Mouse (Mus musculus): Measurements from ENCODE around the gene Ptpn3.
"Not testable (repeated sequence)": the region's sequence is repeated elsewhere in the genome, so short reads cannot be mapped to it uniquely, and the experiment has no call there.

The Ptpn3 gene

GRCm38 (mm10) chr4:57299308-57299700 is 2.3 kb downstream of the Ptpn3 start:
- no peak for DNase-seq (ENCODE audit: low spot score in 2 of 2)

GRCm38 (mm10) chr4:57298181-57298580 is 3.5 kb downstream of the Ptpn3 start:
- no peak for DNase-seq (ENCODE audit: low spot score in 2 of 2)

- peak; percentile 73 to 81 for DNase-seq (ENCODE audit: low spot score in 2 of 2)
These were observed 6.5 kb downstream of the Ptpn3 start for GRCm38 (mm10) chr4:57294971-57295656.

GRCm38 (mm10) chr4:57292670-57293069 is 9.0 kb downstream of the Ptpn3 start:
- DNase-seq (ENCODE audit: low spot score in 2 of 2): no peak

GRCm38 (mm10) chr4:57290049-57290448 is 11.6 kb downstream of the Ptpn3 start:
- DNase-seq (ENCODE audit: low spot score in 2 of 2): no peak

- DNase-seq (ENCODE audit: low spot score in 2 of 2): no peak
These were observed 13.8 kb downstream of the Ptpn3 start for GRCm38 (mm10) chr4:57287808-57288207.

- no peak for DNase-seq (ENCODE audit: low spot score in 2 of 2)
These were observed 16.4 kb downstream of the Ptpn3 start for GRCm38 (mm10) chr4:57285251-57285650.

GRCm38 (mm10) chr4:57283189-57283588 is 18.4 kb downstream of the Ptpn3 start:
- no peak for DNase-seq (ENCODE audit: low spot score in 2 of 2)

GRCm38 (mm10) chr4:57282630-57283029 is 19.0 kb downstream of the Ptpn3 start:
- no peak for DNase-seq (ENCODE audit: low spot score in 2 of 2)

- no peak for DNase-seq (ENCODE audit: low spot score in 2 of 2)
These were observed 19.5 kb downstream of the Ptpn3 start for GRCm38 (mm10) chr4:57282179-57282578.

- DNase-seq (ENCODE audit: low spot score in 2 of 2): peak in 1 of 2 experiments; percentile 45
These were observed 20.7 kb downstream of the Ptpn3 start for GRCm38 (mm10) chr4:57280888-57281287.

- DNase-seq (ENCODE audit: low spot score in 2 of 2): peak; percentile 45 to 68
These were observed 22.4 kb downstream of the Ptpn3 start for GRCm38 (mm10) chr4:57279229-57279628.

- no peak for DNase-seq (ENCODE audit: low spot score in 2 of 2)
These were observed 22.8 kb downstream of the Ptpn3 start for GRCm38 (mm10) chr4:57278812-57279211.

GRCm38 (mm10) chr4:57277671-57278070 is 24.0 kb downstream of the Ptpn3 start:
- DNase-seq (ENCODE audit: low spot score in 2 of 2): no peak

- DNase-seq (ENCODE audit: low spot score in 2 of 2): peak in 1 of 2 experiments; percentile 38
These were observed 26.4 kb downstream of the Ptpn3 start for GRCm38 (mm10) chr4:57275116-57275743.

- no peak for DNase-seq (ENCODE audit: low spot score in 2 of 2)
These were observed 27.8 kb downstream of the Ptpn3 start for GRCm38 (mm10) chr4:57273532-57274502.

- no peak for DNase-seq (ENCODE audit: low spot score in 2 of 2)
These were observed 30.6 kb downstream of the Ptpn3 start for GRCm38 (mm10) chr4:57270991-57271390.

GRCm38 (mm10) chr4:57270489-57270888 is 31.1 kb downstream of the Ptpn3 start:
- not testable (repeated sequence) for DNase-seq (ENCODE audit: low spot score in 2 of 2)

- DNase-seq (ENCODE audit: low spot score in 2 of 2): no peak
These were observed 32.3 kb downstream of the Ptpn3 start for GRCm38 (mm10) chr4:57269344-57269743.

- no peak for DNase-seq (ENCODE audit: low spot score in 2 of 2)
These were observed 33.3 kb downstream of the Ptpn3 start for GRCm38 (mm10) chr4:57268330-57268729.

- DNase-seq (ENCODE audit: low spot score in 2 of 2): no peak
These were observed 35.2 kb downstream of the Ptpn3 start for GRCm38 (mm10) chr4:57266389-57266788.

GRCm38 (mm10) chr4:57263695-57264094 is 37.9 kb downstream of the Ptpn3 start:
- no peak for DNase-seq (ENCODE audit: low spot score in 2 of 2)
